23 mouse cellular contexts compared by ENCODE assay signal in genomic region chr17:67329435-67329834, GRCm38 (mm10). TPM values are rescaled to one million over a fixed set of nuclear protein-coding genes. Genes with fewer than 3 reads are reported as not detected.
A peak's percentile ranks its signal among the peaks of the same experiment; 100 is the strongest.
DNase-seq lines count a peak whose midpoint lies in the region; ATAC-seq and TF ChIP-seq lines count a peak whose summit lies in the region.
"Had no signal": no experiment of that assay in that cellular context is flagged by ENCODE, and none has a peak within 500 bp of the region (broad histone marks: within the 10 kb centered on the region; RNA-seq: fewer than 3 reads in every experiment).

No protein-coding gene starts in this region.

- peak; percentile 43 for DNase-seq in embryonic facial prominence, embryonic 14.5 days (ENCODE audit: low spot score)
- no peak for DNase-seq in embryonic facial prominence, embryonic 10.5 days (ENCODE audit: low spot score)
- peak; percentile 29 for DNase-seq in kidney, postnatal 0 days (ENCODE audit: low spot score)
- peak; percentile 9 for DNase-seq in lung, postnatal 10 days
- DNase-seq in lung, adult 18-20 months, result no peak
- no peak for DNase-seq in right cerebral cortex, adult 18-20 months
- DNase-seq: adrenal gland, adult 8-10 months; B cell, adult 2 months; cerebellum, adult 11 months; cerebellum, adult 8-10 months; cerebellum, postnatal 14 days; forebrain, postnatal 0 days; gastrocnemius, postnatal 14 days; heart, postnatal 10 days; heart, postnatal 4 days had no signal

- no peak overlapping the region for H3K4me2 ChIP-seq in embryonic facial prominence, embryonic 14.5 days (ENCODE audit: low read depth, low read length)
- no peak overlapping the region for H3K4me2 ChIP-seq in kidney, postnatal 0 days (ENCODE audit: low read length)
- no peak overlapping the region for H3K4me2 ChIP-seq in kidney, embryonic 16.5 days (replicated peaks; ENCODE audit: low read depth, low read length)
- H3K4me2 ChIP-seq: embryonic facial prominence, embryonic 13.5 days; forebrain, embryonic 13.5 days; hindbrain, embryonic 13.5 days had no signal

- H3K4me3 ChIP-seq in embryonic facial prominence, embryonic 14.5 days (ENCODE audit: low read depth, low read length), result no peak overlapping the region
- H3K4me3 ChIP-seq in embryonic facial prominence, embryonic 10.5 days, result no peak overlapping the region
- no peak overlapping the region for H3K4me3 ChIP-seq in kidney, postnatal 0 days (replicated peaks; ENCODE audit: low read depth, low read length)
- H3K4me3 ChIP-seq in kidney, embryonic 16.5 days (ENCODE audit: low read length), result no peak overlapping the region
- H3K4me3 ChIP-seq: embryonic facial prominence, embryonic 13.5 days; forebrain, embryonic 13.5 days; heart, embryonic 10.5 days; hindbrain, embryonic 13.5 days had no signal

- no peak for TF ChIP-seq CTCF in kidney, postnatal 0 days (IDR thresholded peaks at IDR 0.05; ENCODE audit: low read depth)

- WGBS in embryonic facial prominence, embryonic 14.5 days, result 41% methylated on average over 4 of the region's 4 CpGs
- 64% methylated on average over 4 of the region's 4 CpGs for WGBS in embryonic facial prominence, embryonic 10.5 days
- WGBS in kidney, postnatal 0 days, result 62% methylated on average over 4 of the region's 4 CpGs
- 65% methylated on average over 4 of the region's 4 CpGs for WGBS in kidney, embryonic 16.5 days

- no peaks in the 10 kb centered on the region for H3K9me3 ChIP-seq in embryonic facial prominence, embryonic 14.5 days (ENCODE audit: control insufficient read depth, low read length)
- no peaks in the 10 kb centered on the region for H3K9me3 ChIP-seq in embryonic facial prominence, embryonic 10.5 days
- H3K9me3 ChIP-seq in kidney, postnatal 0 days (replicated peaks; ENCODE audit: low read length), result no peaks in the 10 kb centered on the region
- no peaks in the 10 kb centered on the region for H3K9me3 ChIP-seq in kidney, embryonic 16.5 days (ENCODE audit: low read length)
- H3K9me3 ChIP-seq: embryonic facial prominence, embryonic 13.5 days; forebrain, embryonic 13.5 days; heart, embryonic 10.5 days; hindbrain, embryonic 13.5 days had no signal

- H3K9ac ChIP-seq in embryonic facial prominence, embryonic 14.5 days (ENCODE audit: low read depth, low read length), result no peak overlapping the region
- no peak overlapping the region for H3K9ac ChIP-seq in kidney, postnatal 0 days (ENCODE audit: low read depth, low read length)
- no peak overlapping the region for H3K9ac ChIP-seq in kidney, embryonic 16.5 days (replicated peaks; ENCODE audit: low read length)
- H3K9ac ChIP-seq: embryonic facial prominence, embryonic 13.5 days; forebrain, embryonic 13.5 days; forebrain, postnatal 0 days; hindbrain, embryonic 13.5 days had no signal

- no peak overlapping the region for H3K27ac ChIP-seq in embryonic facial prominence, embryonic 14.5 days (replicated peaks; ENCODE audit: low read depth, low read length)
- no peak overlapping the region for H3K27ac ChIP-seq in embryonic facial prominence, embryonic 10.5 days (replicated peaks)
- H3K27ac ChIP-seq in kidney, postnatal 0 days, result no peak overlapping the region
- H3K27ac ChIP-seq in kidney, embryonic 16.5 days (ENCODE audit: low read length), result no peak overlapping the region
- H3K27ac ChIP-seq: embryonic facial prominence, embryonic 13.5 days; forebrain, embryonic 13.5 days; heart, embryonic 10.5 days; hindbrain, embryonic 13.5 days had no signal

- no peaks in the 10 kb centered on the region for H3K27me3 ChIP-seq in embryonic facial prominence, embryonic 14.5 days (replicated peaks; ENCODE audit: control insufficient read depth, insufficient read depth, low read length)
- no peaks in the 10 kb centered on the region for H3K27me3 ChIP-seq in embryonic facial prominence, embryonic 10.5 days (replicated peaks; ENCODE audit: low read depth, poor library complexity, severe bottlenecking)
- H3K27me3 ChIP-seq in kidney, postnatal 0 days (ENCODE audit: insufficient read depth, low read length), result no peaks in the 10 kb centered on the region
- H3K27me3 ChIP-seq in kidney, embryonic 16.5 days (ENCODE audit: insufficient read depth, low read length), result no peaks in the 10 kb centered on the region
- H3K27me3 ChIP-seq: embryonic facial prominence, embryonic 13.5 days; hindbrain, embryonic 13.5 days had no signal

- no peak for ATAC-seq in embryonic facial prominence, embryonic 14.5 days (ENCODE audit: low read depth)
- ATAC-seq in kidney, postnatal 0 days (replicated peaks; ENCODE audit: low FRiP score, low read depth), result no peak
- no peak for ATAC-seq in kidney, embryonic 16.5 days (ENCODE audit: low FRiP score, low TSS enrichment)
- ATAC-seq in hematopoietic stem cell, adult 5-6 weeks (replicated peaks in 1 of 2; ENCODE audit: insufficient read depth in 1 of 2, low FRiP score in 2 of 2, low TSS enrichment in 1 of 2, low read depth in 1 of 2, poor library complexity in 2 of 2, severe bottlenecking in 2 of 2), result peak; percentile 90 to 94
- ATAC-seq: CD4-positive, CD25-positive, alpha-beta regulatory T cell, adult 4 months; forebrain, embryonic 13.5 days; forebrain, postnatal 0 days had no signal

- H3K4me1 ChIP-seq in embryonic facial prominence, embryonic 14.5 days (ENCODE audit: control insufficient read depth, insufficient read depth, low read length), result peaks cover 4% of the 10 kb centered on the region
- peaks cover 28% of the 10 kb centered on the region for H3K4me1 ChIP-seq in embryonic facial prominence, embryonic 10.5 days
- peaks cover 3% of the 10 kb centered on the region; the same call in 1 of the 2 replicates for H3K4me1 ChIP-seq in kidney, postnatal 0 days (replicated peaks; ENCODE audit: insufficient read depth, low read length)
- peaks cover 5% of the 10 kb centered on the region for H3K4me1 ChIP-seq in kidney, embryonic 16.5 days (ENCODE audit: insufficient read depth, low read length)

- H3K36me3 ChIP-seq in embryonic facial prominence, embryonic 14.5 days (ENCODE audit: control insufficient read depth, insufficient read depth, low read length), result no peaks in the 10 kb centered on the region
- H3K36me3 ChIP-seq in embryonic facial prominence, embryonic 10.5 days (replicated peaks), result no peaks in the 10 kb centered on the region
- no peaks in the 10 kb centered on the region for H3K36me3 ChIP-seq in kidney, postnatal 0 days (ENCODE audit: insufficient read depth, low read length)
- H3K36me3 ChIP-seq in kidney, embryonic 16.5 days (ENCODE audit: insufficient read depth, low read length), result no peaks in the 10 kb centered on the region
- H3K36me3 ChIP-seq: embryonic facial prominence, embryonic 13.5 days; G1E; heart, embryonic 10.5 days; hindbrain, embryonic 13.5 days had no signal

RNA-seq across cellular contexts. Expression of gene Ptprm, which starts 24.8 kb away (rescaled TPM):
- 20.4 and 22.3 TPM in 2 replicates for polyA plus RNA-seq in embryonic facial prominence, embryonic 14.5 days (2014; fragmentation: Nextera tagmentation; extraction: Ambion mirVana)
- polyA plus RNA-seq in embryonic facial prominence, embryonic 10.5 days (2016; fragmentation: Nextera tagmentation; extraction: Ambion mirVana), result 9.7 and 10.6 TPM in 2 replicates
- polyA plus RNA-seq in kidney, postnatal 0 days (2015; fragmentation: Nextera tagmentation; extraction: Ambion mirVana), result 13.7 and 14.0 TPM in 2 replicates
- polyA plus RNA-seq in kidney, embryonic 16.5 days (2015; fragmentation: Nextera tagmentation; extraction: Ambion mirVana), result 17.3 and 19.9 TPM in 2 replicates
- total RNA-seq in hematopoietic stem cell, adult 5-6 weeks (2017), result not detected in 2 replicates
- polyA plus RNA-seq: CD4-positive, CD25-positive, alpha-beta regulatory T cell, adult 4 months; G1E had no signal

Comparison
In these comparisons a context has a peak if more than half of its experiments do, and no peak if none do; other contexts are left out.
1. DNase-seq: peak in embryonic facial prominence, embryonic 14.5 days (single experiment), kidney, postnatal 0 days (single experiment) and lung, postnatal 10 days (single experiment); none in embryonic facial prominence, embryonic 10.5 days (single experiment), lung, adult 18-20 months (0 of 2) and right cerebral cortex, adult 18-20 months (single experiment).
2. ATAC-seq: peak in hematopoietic stem cell, adult 5-6 weeks (2 of 2); none in embryonic facial prominence, embryonic 14.5 days (single experiment), kidney, postnatal 0 days (single experiment) and kidney, embryonic 16.5 days (single experiment).